Mouse (Mus musculus): ENCODE results near the gene Hnrnpab. TPM values are rescaled to one million over a fixed set of nuclear protein-coding genes. Genes with fewer than 3 reads are reported as not detected.

Gene Hnrnpab
- polyA plus RNA-seq, 1 experiment from 2014 or later: 336 TPM

DNA sequence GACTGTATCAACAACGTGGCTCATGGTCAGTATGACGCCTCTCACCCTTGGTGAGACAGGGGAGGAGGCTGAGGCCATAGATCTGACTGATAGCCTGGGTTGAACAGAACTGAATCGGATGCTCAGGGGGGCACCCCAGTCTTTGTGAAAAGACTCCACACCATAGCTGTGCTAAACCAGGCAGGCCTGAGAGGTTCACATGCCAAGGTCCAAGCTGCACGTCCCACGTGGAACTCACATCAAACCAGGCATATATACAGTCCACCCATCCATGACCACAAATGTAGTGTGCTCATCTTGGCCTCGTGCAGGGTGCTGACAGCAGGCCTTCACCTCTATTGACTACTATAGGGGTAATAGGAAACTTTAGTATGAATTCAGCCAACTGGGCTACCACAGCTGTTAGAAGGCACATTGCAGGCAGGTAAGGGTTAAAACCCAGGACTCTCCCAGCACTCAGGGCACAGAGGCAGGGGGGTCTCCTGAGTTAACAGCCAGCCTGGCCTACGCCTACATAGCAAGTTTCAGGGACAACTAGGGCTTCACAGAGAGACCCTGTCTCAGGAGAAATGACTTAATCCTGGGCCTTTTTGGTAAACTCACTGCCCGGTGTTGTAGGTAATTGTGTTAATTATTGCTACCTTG is 20.9 kb downstream of the Hnrnpab start:
- peaks cover 25% of the 10 kb centered on the region for H3K36me3 ChIP-seq (ENCODE audit: insufficient read depth, low read length)
- DNase-seq (ENCODE audit: low spot score) (peak; percentile 18), ATAC-seq (replicated peaks; ENCODE audit: low FRiP score, low read depth) (peak; percentile 36)
- no peak for TF ChIP-seq CTCF (IDR thresholded peaks at IDR 0.05; ENCODE audit: low read depth)
- H3K4me3 ChIP-seq (replicated peaks; ENCODE audit: low read depth, low read length): peak overlapping the region; percentile 65
- H3K27me3 ChIP-seq (ENCODE audit: insufficient read depth, low read length): no peaks in the 10 kb centered on the region
- WGBS: 38% methylated on average over 8 of the region's 8 CpGs
- no peaks in the 10 kb centered on the region for H3K9me3 ChIP-seq (replicated peaks; ENCODE audit: low read length)
- peak overlapping the region; percentile 84 for H3K4me2 ChIP-seq (ENCODE audit: low read length)
- peak overlapping the region; percentile 73; the same call in 1 of the 2 replicates for H3K9ac ChIP-seq (ENCODE audit: low read depth, low read length)
- peaks cover 11% of the 10 kb centered on the region; the same call in 1 of the 2 replicates for H3K4me1 ChIP-seq (replicated peaks; ENCODE audit: insufficient read depth, low read length)
- H3K27ac ChIP-seq: peak overlapping the region; percentile 96

GRCm38 (mm10) chr11:51584431-51585248 is 22.0 kb downstream of the Hnrnpab start, which contains the start of gene Phykpl:
TSS of gene Phykpl (plus strand) at chr11:51584757.
- Histone ChIP-seq H3K4me3 (replicated peaks; ENCODE audit: low read depth, low read length) (peak within 1 kb of the TSS; percentile 65), H3K9ac (ENCODE audit: low read depth, low read length) (peak within 1 kb of the TSS; percentile 73), H3K27me3 (ENCODE audit: insufficient read depth, low read length) (no peaks in the 10 kb centered on the region), H3K9me3 (replicated peaks; ENCODE audit: low read length) (no peaks in the 10 kb centered on the region), H3K36me3 (ENCODE audit: insufficient read depth, low read length) (peaks cover 21% of the 10 kb centered on the region; the same call in 1 of the 2 replicates), H3K27ac (peak within 1 kb of the TSS; percentile 96), H3K4me2 (ENCODE audit: low read length) (peak within 1 kb of the TSS; percentile 84), H3K4me1 (replicated peaks; ENCODE audit: insufficient read depth, low read length) (peaks cover 11% of the 10 kb centered on the region; the same call in 1 of the 2 replicates)
- under 1% methylated on average over 59 of the region's 59 CpGs for WGBS
- DNase-seq (ENCODE audit: low spot score) (peak; percentile 98), ATAC-seq (replicated peaks; ENCODE audit: low FRiP score, low read depth) (peak; percentile 91)
- peak; percentile 69 for TF ChIP-seq CTCF (IDR thresholded peaks at IDR 0.05; ENCODE audit: low read depth)

DNA sequence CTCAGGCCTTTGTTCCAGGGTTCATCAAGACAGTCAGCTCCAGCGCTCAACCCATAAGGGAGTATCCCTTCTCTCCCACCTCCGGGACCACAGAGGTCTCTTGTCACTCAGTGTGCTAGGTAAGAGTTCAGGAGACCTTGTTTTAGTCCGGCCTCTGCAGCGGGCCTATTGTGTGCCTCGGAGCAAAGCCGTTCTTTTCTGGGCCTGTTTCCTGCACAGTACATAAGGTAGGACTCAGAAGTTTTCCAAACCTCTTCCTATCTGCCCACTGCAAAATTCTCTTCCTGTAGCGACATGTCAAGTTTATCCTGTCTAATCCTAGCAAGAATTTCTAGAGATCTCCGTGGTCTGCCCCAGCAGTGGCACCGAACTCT is 22.6 kb downstream of the Hnrnpab start:
- peak overlapping the region; percentile 96 for H3K27ac ChIP-seq
- H3K4me2 ChIP-seq (ENCODE audit: low read length): peak overlapping the region; percentile 84
- peaks cover 11% of the 10 kb centered on the region; the same call in 1 of the 2 replicates for H3K4me1 ChIP-seq (replicated peaks; ENCODE audit: insufficient read depth, low read length)
- no peaks in the 10 kb centered on the region for H3K9me3 ChIP-seq (replicated peaks; ENCODE audit: low read length)
- peak overlapping the region; percentile 73 for H3K9ac ChIP-seq (ENCODE audit: low read depth, low read length)
- DNase-seq (ENCODE audit: low spot score) (no peak), ATAC-seq (replicated peaks; ENCODE audit: low FRiP score, low read depth) (peak; percentile 5)
- 13% methylated on average over 9 of the region's 9 CpGs for WGBS
- peaks cover 16% of the 10 kb centered on the region; the same call in 1 of the 2 replicates for H3K36me3 ChIP-seq (ENCODE audit: insufficient read depth, low read length)
- TF ChIP-seq CTCF (IDR thresholded peaks at IDR 0.05; ENCODE audit: low read depth): no peak
- peak overlapping the region; percentile 65 for H3K4me3 ChIP-seq (replicated peaks; ENCODE audit: low read depth, low read length)
- H3K27me3 ChIP-seq (ENCODE audit: insufficient read depth, low read length): no peaks in the 10 kb centered on the region

DNA sequence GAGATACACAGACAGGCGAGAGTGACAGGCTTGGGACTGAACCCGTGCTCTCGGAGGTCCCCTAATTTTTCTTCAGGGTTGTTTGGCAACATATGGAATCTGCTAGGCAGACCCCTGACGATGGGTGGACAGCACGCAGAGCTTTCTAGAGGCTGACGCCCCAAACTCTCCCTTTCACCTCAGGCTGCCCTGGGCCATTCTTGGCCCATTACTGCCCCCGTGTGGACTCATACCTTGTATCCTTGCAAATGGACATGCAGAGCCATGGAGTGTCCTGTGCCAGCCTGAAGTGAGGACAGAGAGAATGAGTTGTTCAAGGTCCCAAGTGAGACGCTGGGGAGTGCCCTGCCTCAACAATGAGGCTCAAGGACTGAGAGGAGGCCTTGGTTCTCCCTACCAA is 23.9 kb downstream of the Hnrnpab start:
- peaks cover 11% of the 10 kb centered on the region; the same call in 1 of the 2 replicates for H3K4me1 ChIP-seq (replicated peaks; ENCODE audit: insufficient read depth, low read length)
- H3K9me3 ChIP-seq (replicated peaks; ENCODE audit: low read length): no peaks in the 10 kb centered on the region
- H3K27me3 ChIP-seq (ENCODE audit: insufficient read depth, low read length): no peaks in the 10 kb centered on the region
- peak; percentile 80 for TF ChIP-seq CTCF (IDR thresholded peaks at IDR 0.05; ENCODE audit: low read depth)
- WGBS: 26% methylated on average over 8 of the region's 8 CpGs
- H3K4me2 ChIP-seq (ENCODE audit: low read length): no peak overlapping the region
- no peak overlapping the region for H3K27ac ChIP-seq
- H3K9ac ChIP-seq (ENCODE audit: low read depth, low read length): no peak overlapping the region
- H3K4me3 ChIP-seq (replicated peaks; ENCODE audit: low read depth, low read length): no peak overlapping the region
- DNase-seq (ENCODE audit: low spot score): peak; percentile 85
- H3K36me3 ChIP-seq (ENCODE audit: insufficient read depth, low read length): peaks cover 7% of the 10 kb centered on the region; the same call in 1 of the 2 replicates
- no peak for ATAC-seq (replicated peaks; ENCODE audit: low FRiP score, low read depth)

DNA sequence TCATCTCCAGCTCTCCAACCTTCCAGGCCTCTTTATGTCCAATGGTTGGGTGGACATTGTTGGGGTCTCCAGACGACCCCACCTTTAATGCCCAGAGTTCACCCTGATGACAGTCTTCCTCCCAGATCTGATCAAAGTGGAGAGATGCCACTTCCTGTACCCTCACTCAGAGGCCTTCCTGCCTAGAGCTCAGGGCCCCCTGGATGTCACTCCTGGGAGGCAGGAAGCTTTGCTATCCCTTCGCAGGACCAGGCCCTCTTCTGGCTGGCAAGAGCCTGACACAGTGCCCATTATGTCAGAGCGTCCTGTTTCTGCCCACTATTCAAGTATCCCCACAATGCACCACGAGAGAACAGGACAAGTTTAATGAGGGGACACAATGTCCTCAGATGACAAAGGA is 27.6 kb downstream of the Hnrnpab start:
- Histone ChIP-seq H3K27me3 (ENCODE audit: insufficient read depth, low read length) (no peaks in the 10 kb centered on the region), H3K4me1 (replicated peaks; ENCODE audit: insufficient read depth, low read length) (0 out of 2 replicates have a peak, but pooled peaks cover 2% of the 10 kb centered on the region), H3K4me2 (ENCODE audit: low read length) (no peak overlapping the region), H3K27ac (no peak overlapping the region), H3K9me3 (replicated peaks; ENCODE audit: low read length) (no peaks in the 10 kb centered on the region), H3K4me3 (replicated peaks; ENCODE audit: low read depth, low read length) (no peak overlapping the region), H3K36me3 (ENCODE audit: insufficient read depth, low read length) (no peaks in the 10 kb centered on the region), H3K9ac (ENCODE audit: low read depth, low read length) (no peak overlapping the region)
- 56% methylated on average over 4 of the region's 4 CpGs for WGBS
- no peak for ATAC-seq (replicated peaks; ENCODE audit: low FRiP score, low read depth)
- TF ChIP-seq CTCF (IDR thresholded peaks at IDR 0.05; ENCODE audit: low read depth): no peak
- DNase-seq (ENCODE audit: low spot score): no peak

GRCm38 (mm10) chr11:51577587-51577986 is 29.1 kb downstream of the Hnrnpab start:
- H3K36me3 ChIP-seq (ENCODE audit: insufficient read depth, low read length): no peaks in the 10 kb centered on the region
- no peaks in the 10 kb centered on the region for H3K27me3 ChIP-seq (ENCODE audit: insufficient read depth, low read length)
- no peaks in the 10 kb centered on the region for H3K4me1 ChIP-seq (replicated peaks; ENCODE audit: insufficient read depth, low read length)
- no peak for TF ChIP-seq CTCF (IDR thresholded peaks at IDR 0.05; ENCODE audit: low read depth)
- DNase-seq (ENCODE audit: low spot score) (no peak), ATAC-seq (replicated peaks; ENCODE audit: low FRiP score, low read depth) (no peak)
- no peaks in the 10 kb centered on the region for H3K9me3 ChIP-seq (replicated peaks; ENCODE audit: low read length)
- no peak overlapping the region for H3K4me2 ChIP-seq (ENCODE audit: low read length)
- H3K27ac ChIP-seq: no peak overlapping the region
- 77% methylated on average over 7 of the region's 7 CpGs for WGBS
- H3K9ac ChIP-seq (ENCODE audit: low read depth, low read length): no peak overlapping the region
- no peak overlapping the region for H3K4me3 ChIP-seq (replicated peaks; ENCODE audit: low read depth, low read length)
